Mouse (Mus musculus) heart, embryonic 11.5 days (tissue): ENCODE data around the gene Syt12. TPM values are rescaled to one million over a fixed set of nuclear protein-coding genes. Genes with fewer than 3 reads are reported as not detected.
"Not testable (repeated sequence)": the region's sequence is repeated elsewhere in the genome, so short reads cannot be mapped to it uniquely, and the experiment has no call there.

ENCODE experiments used
- ATAC-seq: fragments of 200-750 bp; cut with Nextera tagmentation; replicated peaks from 2 replicates; pipeline ENCODE4 v1.8.0; 2017; ENCODE audit warnings: moderate library complexity; ENCODE audit not compliant: insufficient number of reproducible peaks, low FRiP score, low TSS enrichment
- H3K27ac ChIP-seq: fragments of 300-500 bp; sonication (generic); 2 replicates; pipeline ENCODE4 v1.5.1; 2014; ENCODE audit warnings: mild to moderate bottlenecking, low read depth, low read length
- H3K27me3 ChIP-seq: fragments of 300-500 bp; sonication (generic); 2 replicates; pipeline ENCODE4 v1.6.1; 2014; ENCODE audit warnings: mild to moderate bottlenecking, low read length, mixed read lengths; ENCODE audit not compliant: control insufficient read depth, insufficient read depth
- H3K36me3 ChIP-seq: fragments of 300-500 bp; sonication (generic); 2 replicates; pipeline ENCODE4 v1.6.1; 2014; ENCODE audit warnings: mild to moderate bottlenecking, low read length, moderate library complexity, mixed read lengths; ENCODE audit not compliant: control insufficient read depth, insufficient read depth
- H3K4me1 ChIP-seq: fragments of 300-500 bp; sonication (generic); 2 replicates; pipeline ENCODE4 v1.6.1; 2014; ENCODE audit warnings: low read length; ENCODE audit not compliant: control insufficient read depth, insufficient read depth
- H3K4me2 ChIP-seq: fragments of 300-500 bp; sonication (generic); 2 replicates; pipeline ENCODE4 v1.6.1; 2014; ENCODE audit warnings: mild to moderate bottlenecking, moderate library complexity
- H3K4me3 ChIP-seq: fragments of 300-500 bp; sonication (generic); 2 replicates; pipeline ENCODE4 v1.5.1; 2014; ENCODE audit warnings: low read depth, low read length
- H3K9ac ChIP-seq: fragments of 300-500 bp; sonication (generic); 2 replicates; pipeline ENCODE4 v1.6.1; 2014; ENCODE audit warnings: mild to moderate bottlenecking, low read depth, low read length, moderate library complexity
- H3K9me3 ChIP-seq: fragments of 300-500 bp; sonication (generic); replicated peaks from 2 replicates; pipeline ENCODE4 v1.6.1; 2016; ENCODE audit warnings: low read length; ENCODE audit not compliant: control insufficient read depth
- WGBS: fragments of 180-500 bp; shearing (Covaris S2); extraction: QIAGEN DNeasy Blood & Tissue Kit; methylation state at CpG from one replicate; pipeline ENCODE4 v1.1.7; 2014; ENCODE audit not compliant: insufficient replicate concordance; 5-methylcytosine and 5-hydroxymethylcytosine counted together
- polyA plus RNA-seq: library from polyadenylated mRNA; unstranded; fragments of >200 nt; fragmentation: Nextera tagmentation; extraction: Ambion mirVana; gene quantifications from 2 replicates; pipeline ENCODE4 v1.2.1, GENCODE M21; 2014

Syt12 gene
- polyA plus RNA-seq, 1 experiment from 2014 or later: 1.3 TPM

DNA sequence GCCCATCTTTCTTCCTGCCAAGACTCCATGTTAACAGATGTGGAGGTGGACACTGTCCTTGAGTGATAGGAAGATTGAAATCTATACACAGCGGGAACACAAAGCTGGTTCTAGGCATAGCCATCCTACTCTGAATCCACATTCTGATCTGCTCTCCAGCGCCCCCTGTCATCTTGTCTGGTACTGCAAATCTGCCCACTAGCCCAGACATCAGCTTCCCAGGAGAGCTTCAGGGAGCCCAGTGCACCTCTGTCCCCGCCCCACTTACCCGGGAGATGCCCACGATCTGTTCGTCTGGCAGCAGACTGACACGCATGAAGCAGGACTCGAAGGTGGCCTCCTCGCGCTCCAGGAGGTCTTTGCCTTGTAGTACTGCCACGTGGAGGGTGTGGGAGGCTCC lies 21.0 kb downstream of the Syt12 start:
- Histone ChIP-seq H3K9ac (no peak overlapping the region), H3K4me1 (no peaks in the 10 kb centered on the region), H3K4me3 (no peak overlapping the region), H3K9me3 (no peaks in the 10 kb centered on the region), H3K27me3 (no peaks in the 10 kb centered on the region), H3K27ac (no peak overlapping the region), H3K36me3 (no peaks in the 10 kb centered on the region), H3K4me2 (no peak overlapping the region)
- WGBS: 11% methylated on average over 11 of the region's 11 CpGs
- no peak for ATAC-seq

DNA sequence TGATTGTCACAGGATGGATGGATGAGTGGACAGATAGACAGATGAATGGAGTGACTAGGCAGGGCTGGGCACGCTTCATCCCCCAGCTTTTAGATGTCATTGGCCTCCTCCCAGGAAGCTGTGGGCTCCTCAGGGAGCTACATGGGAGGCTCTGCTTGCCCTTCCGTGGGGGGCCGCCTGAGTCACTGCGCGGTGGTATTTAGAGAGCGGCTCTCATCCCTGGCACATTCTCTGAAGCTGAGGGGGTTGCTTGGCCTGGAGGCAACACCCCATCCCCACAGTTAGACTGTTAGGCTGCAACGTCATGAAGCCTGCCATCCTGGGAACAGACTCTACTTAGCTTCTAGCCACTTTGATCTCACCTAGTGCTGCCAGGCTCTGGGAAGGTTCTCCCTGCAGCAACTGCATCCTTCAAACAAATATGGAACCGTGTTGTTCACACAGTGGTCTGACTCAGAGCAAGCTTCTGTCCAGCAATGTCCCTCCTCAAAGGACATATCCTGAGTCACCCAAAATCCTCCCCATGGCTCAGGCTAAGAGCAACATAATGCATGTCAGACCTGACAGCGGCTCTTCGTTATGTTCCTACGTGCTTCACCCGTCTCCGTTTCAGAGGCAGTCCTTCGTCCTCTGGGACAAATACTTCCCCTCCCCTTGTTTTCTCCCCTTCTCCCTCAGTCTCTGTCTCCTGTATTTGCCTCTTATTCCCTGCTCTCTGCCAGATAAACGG lies 22.0 kb downstream of the Syt12 start:
- WGBS: 76% methylated on average over 15 of the region's 15 CpGs
- ATAC-seq: no peak
- no peak overlapping the region for H3K27ac ChIP-seq

DNA sequence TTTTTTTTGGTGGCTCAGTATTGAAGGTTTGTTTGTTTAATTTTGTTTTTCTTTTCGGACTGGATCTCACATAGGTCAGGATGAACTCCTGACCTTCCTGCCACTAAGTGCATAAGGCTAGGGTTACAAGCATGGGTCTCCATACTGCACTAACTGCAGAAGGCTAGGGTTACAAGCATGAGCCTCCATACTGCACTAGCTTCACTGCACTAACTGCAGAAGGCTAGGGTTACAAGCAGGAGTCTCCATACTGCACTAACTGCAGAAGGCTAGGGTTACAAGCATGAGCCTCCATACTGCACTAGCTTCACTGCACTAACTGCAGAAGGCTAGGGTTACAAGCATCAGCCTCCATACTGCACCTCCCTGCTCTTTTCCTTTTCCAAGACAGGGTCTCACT lies 23.2 kb downstream of the Syt12 start:
- 29% methylated on average over 1 of the region's 1 CpGs for WGBS

More for the DNA sequence above, 22.0 kb downstream of the Syt12 start:
- no peaks in the 10 kb centered on the region for H3K27me3 ChIP-seq
- H3K4me1 ChIP-seq: no peaks in the 10 kb centered on the region
- no peaks in the 10 kb centered on the region for H3K36me3 ChIP-seq
- no peak overlapping the region for H3K9ac ChIP-seq
- no peak overlapping the region for H3K4me3 ChIP-seq
- no peaks in the 10 kb centered on the region for H3K9me3 ChIP-seq
- H3K4me2 ChIP-seq: no peak overlapping the region

DNA sequence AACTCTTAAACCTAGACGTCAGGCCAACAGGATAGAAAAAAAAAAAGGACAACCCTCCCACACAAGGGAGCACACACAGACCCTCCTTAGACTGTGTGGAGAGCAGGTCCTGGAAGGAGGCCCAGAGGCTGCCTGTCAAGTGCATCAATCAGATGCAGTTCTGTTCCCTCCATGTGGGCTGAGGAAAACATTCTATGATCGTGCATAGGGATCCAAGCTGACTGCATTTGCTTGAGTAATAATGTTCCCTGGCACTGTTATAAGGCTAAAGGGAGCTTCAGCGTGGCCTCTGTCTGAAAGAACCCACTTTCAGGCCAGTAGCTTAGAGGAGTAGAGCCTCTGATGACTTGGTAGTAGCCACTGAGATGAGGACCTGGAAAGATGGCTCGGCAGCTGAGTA lies 24.7 kb downstream of the Syt12 start:
- H3K4me3 ChIP-seq: no peak overlapping the region
- H3K36me3 ChIP-seq: no peaks in the 10 kb centered on the region
- H3K27me3 ChIP-seq: no peaks in the 10 kb centered on the region
- no peak overlapping the region for H3K9ac ChIP-seq
- no peak overlapping the region for H3K4me2 ChIP-seq
- ATAC-seq: no peak
- H3K27ac ChIP-seq: no peak overlapping the region
- 41% methylated on average over 4 of the region's 4 CpGs for WGBS
- H3K9me3 ChIP-seq: no peaks in the 10 kb centered on the region
- H3K4me1 ChIP-seq: no peaks in the 10 kb centered on the region

More for the DNA sequence above, 23.2 kb downstream of the Syt12 start:
- H3K36me3 ChIP-seq, H3K27ac ChIP-seq, H3K4me1 ChIP-seq, H3K9me3 ChIP-seq, ATAC-seq, H3K4me3 ChIP-seq, H3K27me3 ChIP-seq, H3K4me2 ChIP-seq, H3K9ac ChIP-seq: not testable (repeated sequence)

DNA sequence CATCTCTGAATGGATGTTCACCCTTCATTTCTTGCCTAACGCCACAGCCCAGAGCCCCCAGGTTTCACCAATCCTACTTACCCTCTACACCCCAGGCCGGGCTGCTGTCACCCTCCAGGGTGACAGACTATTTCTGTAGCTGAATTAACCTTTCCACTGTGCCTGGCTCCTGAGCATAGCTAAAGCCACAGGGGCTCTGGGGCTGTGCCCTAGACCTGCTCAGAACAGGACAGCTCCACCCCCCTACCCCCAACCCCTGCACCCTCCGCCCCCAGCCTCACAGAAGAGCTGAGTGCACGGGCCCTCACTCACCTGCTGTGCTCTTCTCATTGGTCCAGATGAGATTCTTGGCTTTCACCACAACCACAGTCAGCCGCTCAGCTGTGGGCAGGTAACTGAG lies 25.3 kb downstream of the Syt12 start:
- Histone ChIP-seq H3K4me2 (no peak overlapping the region), H3K27me3 (no peaks in the 10 kb centered on the region), H3K9me3 (no peaks in the 10 kb centered on the region), H3K36me3 (no peaks in the 10 kb centered on the region), H3K4me3 (no peak overlapping the region), H3K27ac (no peak overlapping the region), H3K4me1 (no peaks in the 10 kb centered on the region), H3K9ac (no peak overlapping the region)
- no peak for ATAC-seq
- WGBS: 20% methylated on average over 5 of the region's 5 CpGs

DNA sequence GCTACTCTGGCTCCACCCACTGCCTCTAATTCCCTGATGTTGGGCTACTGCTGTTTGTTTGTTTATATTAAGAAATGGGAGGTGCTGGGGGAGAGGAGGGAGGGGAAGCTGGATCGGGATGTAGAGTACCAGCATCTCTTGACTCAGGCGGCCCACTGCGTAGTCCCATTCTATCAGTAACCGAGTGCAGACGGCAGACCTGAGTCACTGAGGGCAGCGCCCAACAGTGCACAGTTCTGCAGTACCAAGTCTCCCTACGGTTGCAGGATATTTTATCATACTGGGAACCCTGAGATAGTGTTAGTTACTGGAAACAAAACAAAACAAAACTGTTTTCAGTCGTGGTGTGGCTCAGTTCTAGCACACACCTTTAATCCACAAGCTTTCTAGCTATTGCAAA lies 26.1 kb downstream of the Syt12 start:
- H3K27ac ChIP-seq: no peak overlapping the region
- no peaks in the 10 kb centered on the region for H3K27me3 ChIP-seq
- no peaks in the 10 kb centered on the region for H3K36me3 ChIP-seq
- 49% methylated on average over 8 of the region's 8 CpGs for WGBS
- H3K9ac ChIP-seq: no peak overlapping the region
- no peak overlapping the region for H3K4me3 ChIP-seq
- H3K4me1 ChIP-seq: no peaks in the 10 kb centered on the region
- ATAC-seq: no peak
- no peak overlapping the region for H3K4me2 ChIP-seq
- no peaks in the 10 kb centered on the region for H3K9me3 ChIP-seq

DNA sequence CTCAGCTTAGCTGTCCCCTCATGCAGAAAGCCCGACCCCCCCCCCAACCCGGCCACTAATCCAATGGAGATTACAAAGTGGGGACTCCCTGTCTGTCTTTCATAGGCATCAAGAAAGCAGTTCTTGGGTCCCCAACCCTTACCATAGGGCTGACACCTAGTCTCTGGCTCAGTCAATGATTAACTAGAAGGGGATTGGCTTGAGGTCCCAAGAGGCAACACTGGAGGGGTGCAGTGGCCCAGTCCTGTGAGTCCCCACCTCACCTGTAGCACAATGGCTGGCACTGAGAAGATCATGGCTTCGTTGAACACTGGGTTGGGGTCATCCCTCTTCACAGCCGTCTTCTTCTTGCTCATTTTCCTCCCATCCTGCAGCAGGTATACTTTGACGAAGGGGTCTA lies 26.6 kb downstream of the Syt12 start:
- Histone ChIP-seq H3K27ac (no peak overlapping the region), H3K4me1 (no peaks in the 10 kb centered on the region), H3K4me2 (no peak overlapping the region), H3K9me3 (no peaks in the 10 kb centered on the region), H3K27me3 (no peaks in the 10 kb centered on the region), H3K36me3 (no peaks in the 10 kb centered on the region), H3K9ac (no peak overlapping the region), H3K4me3 (no peak overlapping the region)
- no peak for ATAC-seq
- 66% methylated on average over 5 of the region's 5 CpGs for WGBS

DNA sequence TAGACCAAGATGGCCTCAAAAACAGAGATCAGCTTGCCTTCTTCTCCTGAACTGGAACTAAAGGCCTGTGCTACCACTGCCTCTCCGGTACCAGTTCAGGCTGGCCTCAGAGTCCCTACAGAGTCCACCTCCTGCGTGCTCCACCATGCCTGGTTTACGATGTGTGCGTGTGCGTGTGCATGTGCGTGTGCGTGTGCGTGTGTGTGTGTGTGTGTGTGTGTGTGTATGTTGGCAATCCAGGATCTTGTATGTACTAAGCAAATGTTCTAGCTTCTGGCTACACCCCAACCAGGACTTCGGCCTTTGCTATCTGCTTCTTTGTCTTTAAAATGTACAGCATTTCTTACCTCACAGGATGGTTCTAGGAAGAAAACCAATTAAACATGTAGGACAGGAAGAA lies 28.0 kb downstream of the Syt12 start:
- H3K9me3 ChIP-seq: no peaks in the 10 kb centered on the region
- H3K27ac ChIP-seq: no peak overlapping the region
- no peaks in the 10 kb centered on the region for H3K36me3 ChIP-seq
- ATAC-seq: no peak
- no peaks in the 10 kb centered on the region for H3K27me3 ChIP-seq
- H3K4me1 ChIP-seq: no peaks in the 10 kb centered on the region
- H3K9ac ChIP-seq: no peak overlapping the region
- WGBS: 90% methylated on average over 9 of the region's 9 CpGs
- H3K4me3 ChIP-seq: no peak overlapping the region
- no peak overlapping the region for H3K4me2 ChIP-seq

DNA sequence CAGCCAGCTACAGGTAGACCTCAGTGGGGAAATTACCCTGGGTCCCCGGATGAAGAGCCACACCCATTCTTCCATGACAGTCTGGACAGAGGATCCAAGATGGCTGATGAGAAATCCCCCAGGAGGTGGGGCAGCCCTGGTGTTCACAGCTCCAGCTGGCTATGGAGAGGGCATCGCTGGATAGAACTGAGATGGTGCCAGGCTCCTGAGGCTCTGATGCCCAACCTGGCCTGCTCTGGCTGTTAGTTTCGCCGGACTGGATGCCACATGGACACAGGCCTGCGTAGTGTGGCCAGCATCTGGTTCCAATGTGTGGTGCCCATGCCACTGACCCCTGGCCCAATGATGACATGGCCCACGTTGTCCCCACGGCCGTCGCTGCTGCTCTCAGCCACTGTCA lies 29.8 kb downstream of the Syt12 start:
- H3K27ac ChIP-seq: no peak overlapping the region
- 79% methylated on average over 9 of the region's 9 CpGs for WGBS

More for the DNA sequence above, 29.8 kb downstream of the Syt12 start:
- ATAC-seq: no peak
- H3K4me2 ChIP-seq: no peak overlapping the region
- H3K36me3 ChIP-seq: no peaks in the 10 kb centered on the region
- no peaks in the 10 kb centered on the region for H3K9me3 ChIP-seq
- H3K27me3 ChIP-seq: no peaks in the 10 kb centered on the region
- H3K9ac ChIP-seq: no peak overlapping the region
- no peak overlapping the region for H3K4me3 ChIP-seq
- H3K4me1 ChIP-seq: no peaks in the 10 kb centered on the region
